Mouse (Mus musculus) midbrain, postnatal 0 days (tissue): ENCODE results near the gene Camk2d. TPM values are rescaled to one million over a fixed set of nuclear protein-coding genes. Genes with fewer than 3 reads are reported as not detected.
A peak's percentile ranks its signal among the peaks of the same experiment; 100 is the strongest.

ENCODE experiments used
- ATAC-seq: fragments of 200-750 bp; cut with Nextera tagmentation; 2 replicates; pipeline ENCODE4 v1.8.0; 2017; ENCODE audit warnings: moderate number of reproducible peaks, mild to moderate bottlenecking, moderate TSS enrichment, moderate library complexity; ENCODE audit not compliant: low FRiP score
- DNase-seq: peaks from one replicate; pipeline ENCODE4 v3.0.0-alpha.2; 2015; ENCODE audit warnings: low spot score
- H3K27ac ChIP-seq: fragments of 300-500 bp; sonication (generic); 2 replicates; pipeline ENCODE4 v1.5.1; 2014; ENCODE audit warnings: low read depth, mild to moderate bottlenecking, low read length, mixed read lengths
- H3K27me3 ChIP-seq: fragments of 300-500 bp; sonication (generic); 2 replicates; pipeline ENCODE4 v1.6.1; 2014; ENCODE audit warnings: low read length, control low read depth, mixed read lengths; ENCODE audit not compliant: insufficient read depth
- H3K36me3 ChIP-seq: fragments of 300-500 bp; sonication (generic); 2 replicates; pipeline ENCODE4 v1.6.1; 2014; ENCODE audit warnings: low read length, control low read depth, mixed read lengths; ENCODE audit not compliant: insufficient read depth
- H3K4me1 ChIP-seq: fragments of 300-500 bp; sonication (generic); 2 replicates; pipeline ENCODE4 v1.6.1; 2014; ENCODE audit warnings: mild to moderate bottlenecking, control low read depth, antibody characterized with exemption, low read length, mixed read lengths; ENCODE audit not compliant: insufficient read depth
- H3K4me2 ChIP-seq: fragments of 300-500 bp; sonication (generic); 2 replicates; pipeline ENCODE4 v1.6.1; 2014; ENCODE audit warnings: low read depth, mild to moderate bottlenecking, low read length, mixed read lengths; ENCODE audit not compliant: poor library complexity, severe bottlenecking
- H3K4me3 ChIP-seq: fragments of 300-500 bp; sonication (generic); 2 replicates; pipeline ENCODE4 v1.5.1; 2014; ENCODE audit warnings: low read depth, mild to moderate bottlenecking, low read length, moderate library complexity
- H3K9ac ChIP-seq: fragments of 300-500 bp; sonication (generic); replicated peaks from 2 replicates; pipeline ENCODE4 v1.6.1; 2014; ENCODE audit warnings: mild to moderate bottlenecking, low read length, moderate library complexity, mixed read lengths; ENCODE audit not compliant: poor library complexity, severe bottlenecking
- H3K9me3 ChIP-seq: fragments of 300-500 bp; sonication (generic); 2 replicates; pipeline ENCODE4 v1.6.1; 2016; ENCODE audit warnings: low read length, control low read depth
- CTCF ChIP-seq: IDR thresholded peaks from 2 replicates; pipeline ENCODE4 v1.5.1; 2016; ENCODE audit warnings: antibody characterized with exemption, mild to moderate bottlenecking
- WGBS: fragments of 180-500 bp; shearing (Covaris S2); extraction: QIAGEN DNeasy Blood & Tissue Kit; methylation state at CpG from one replicate; pipeline ENCODE4 v1.1.7; 2014; 5-methylcytosine and 5-hydroxymethylcytosine counted together
- polyA plus RNA-seq: library from polyadenylated mRNA; unstranded; fragments of >200 nt; fragmentation: Nextera tagmentation; extraction: Ambion mirVana; gene quantifications from 2 replicates; pipeline ENCODE4 v1.2.1, GENCODE M21; 2015
- total RNA-seq: library from RNA; depleted of rRNA; stranded (reverse); fragments of >200 nt; gene quantifications from 2 replicates; pipeline ENCODE4 v1.2.3, GENCODE M21; 2014

Camk2d gene
- total and polyA plus RNA-seq, 2 experiments from 2014 or later: 95.8 to 143 TPM

DNA sequence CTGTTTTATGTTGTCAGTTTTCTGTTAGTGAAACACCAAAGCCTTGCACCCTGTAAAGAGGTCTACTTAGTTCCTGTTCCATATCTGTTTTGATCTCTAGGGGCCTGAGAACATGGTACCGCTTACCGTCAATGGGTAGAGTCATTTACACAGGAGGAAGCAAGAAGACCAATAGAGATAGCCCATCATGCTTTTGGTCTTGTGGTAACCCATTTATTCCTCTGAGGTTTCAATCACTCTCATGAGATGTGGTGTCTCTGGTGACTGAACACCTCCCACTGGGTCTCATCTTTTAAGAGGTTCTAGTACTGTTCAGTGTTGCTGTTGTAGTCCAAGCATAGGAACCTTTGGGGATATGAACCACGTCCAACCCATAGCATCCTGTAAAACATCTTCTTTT, 65.8 kb downstream of the Camk2d start:
- Histone ChIP-seq H3K4me1 (no peaks in the 10 kb centered on the region; the same call in 1 of the 2 replicates), H3K4me2 (no peak overlapping the region), H3K4me3 (no peak overlapping the region), H3K9me3 (no peaks in the 10 kb centered on the region), H3K27ac (no peak overlapping the region), H3K9ac (no peak overlapping the region), H3K36me3 (no peaks in the 10 kb centered on the region), H3K27me3 (no peaks in the 10 kb centered on the region)
- no peak for TF ChIP-seq CTCF
- 91% methylated on average over 3 of the region's 3 CpGs for whole genome bisulfite sequencing
- no peak for DNase-seq
- no peak for ATAC-seq

- H3K4me1 ChIP-seq: peaks cover 6% of the 10 kb centered on the region
- H3K9me3 ChIP-seq: no peaks in the 10 kb centered on the region
- H3K4me3 ChIP-seq: no peak overlapping the region
- H3K4me2 ChIP-seq: no peak overlapping the region
- TF ChIP-seq CTCF: no peak
- H3K27ac ChIP-seq: no peak overlapping the region
- H3K9ac ChIP-seq: no peak overlapping the region
- 83% methylated on average over 5 of the region's 5 CpGs for WGBS
- H3K36me3 ChIP-seq: no peaks in the 10 kb centered on the region
- ATAC-seq (no peak), DNase-seq (no peak)
- no peaks in the 10 kb centered on the region for H3K27me3 ChIP-seq
Measured at GRCm38 (mm10) chr3:126663436-126663835, 67.3 kb downstream of the Camk2d start.

GRCm38 (mm10) chr3:126665866-126666265, 69.8 kb downstream of the Camk2d start:
- ATAC-seq (no peak), DNase-seq (no peak)
- Histone ChIP-seq H3K4me3 (no peak overlapping the region), H3K4me1 (peaks cover 12% of the 10 kb centered on the region), H3K36me3 (no peaks in the 10 kb centered on the region), H3K27me3 (no peaks in the 10 kb centered on the region), H3K9ac (no peak overlapping the region), H3K4me2 (no peak overlapping the region), H3K27ac (no peak overlapping the region), H3K9me3 (no peaks in the 10 kb centered on the region)
- no peak for TF ChIP-seq CTCF
- 87% methylated on average over 1 of the region's 1 CpGs for WGBS

- no peaks in the 10 kb centered on the region for H3K36me3 ChIP-seq
- no peak overlapping the region for H3K4me2 ChIP-seq
- H3K27ac ChIP-seq: peak overlapping the region; percentile 47; the same call in 1 of the 2 replicates
- DNase-seq: no peak
- H3K9me3 ChIP-seq: no peaks in the 10 kb centered on the region
- no peaks in the 10 kb centered on the region for H3K27me3 ChIP-seq
- 96% methylated on average over 11 of the region's 11 CpGs for WGBS
- ATAC-seq: no peak
- H3K4me1 ChIP-seq: peaks cover 15% of the 10 kb centered on the region
- H3K9ac ChIP-seq: no peak overlapping the region
- H3K4me3 ChIP-seq: no peak overlapping the region
- peak; percentile 16; the same call in 1 of the 2 replicates for TF ChIP-seq CTCF
Measured at GRCm38 (mm10) chr3:126667019-126667418, 70.9 kb downstream of the Camk2d start.

- H3K4me1 ChIP-seq: peaks cover 15% of the 10 kb centered on the region
- peak overlapping the region; percentile 47; the same call in 1 of the 2 replicates for H3K27ac ChIP-seq
- H3K4me2 ChIP-seq: no peak overlapping the region
- H3K36me3 ChIP-seq: no peaks in the 10 kb centered on the region
- no peak for TF ChIP-seq CTCF
- no peaks in the 10 kb centered on the region for H3K27me3 ChIP-seq
- WGBS: 50% methylated on average over 7 of the region's 7 CpGs
- ATAC-seq (peak; percentile 69; the same call in 1 of the 2 replicates), DNase-seq (peak; percentile 82)
- H3K4me3 ChIP-seq: no peak overlapping the region
- no peaks in the 10 kb centered on the region for H3K9me3 ChIP-seq
- H3K9ac ChIP-seq: no peak overlapping the region
Measured at GRCm38 (mm10) chr3:126667451-126667850, 71.3 kb downstream of the Camk2d start.

DNA sequence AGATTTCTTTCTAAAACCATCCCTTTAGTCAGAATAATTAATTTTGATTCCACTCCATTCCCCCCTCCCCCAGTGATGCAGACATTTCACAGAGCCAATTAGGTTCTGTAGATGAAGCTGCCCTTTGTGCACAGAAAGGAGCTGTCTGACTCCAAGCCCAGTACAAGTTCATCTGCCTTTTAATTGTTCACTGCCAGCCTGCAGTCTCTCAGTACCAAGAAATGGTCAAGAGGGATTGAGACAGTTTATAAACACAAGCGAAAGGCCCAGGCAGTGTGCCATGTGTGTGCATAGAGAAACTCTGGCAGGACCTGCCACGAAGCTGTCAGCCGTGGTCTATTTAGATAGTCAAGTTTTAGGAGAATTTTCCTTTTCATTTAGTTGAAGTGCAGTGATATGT, 72.0 kb downstream of the Camk2d start:
- ATAC-seq: no peak; the same call in 1 of the 2 replicates
- no peak for TF ChIP-seq CTCF
- Histone ChIP-seq H3K4me3 (no peak overlapping the region), H3K27me3 (no peaks in the 10 kb centered on the region), H3K27ac (no peak overlapping the region), H3K9ac (no peak overlapping the region), H3K4me1 (peaks cover 15% of the 10 kb centered on the region), H3K4me2 (no peak overlapping the region), H3K36me3 (no peaks in the 10 kb centered on the region), H3K9me3 (no peaks in the 10 kb centered on the region)
- 58% methylated on average over 3 of the region's 3 CpGs for WGBS
- DNase-seq: peak; percentile 81
